Mouse (Mus musculus): ENCODE measurements around the gene Irf2bp2. TPM values are rescaled to one million over a fixed set of nuclear protein-coding genes. Genes with fewer than 3 reads are reported as not detected.
A peak's percentile ranks its signal among the peaks of the same experiment; 100 is the strongest.

The Irf2bp2 gene
- polyA plus RNA-seq, 1 experiment from 2014 or later, result 4.5 TPM

GRCm38 (mm10) chr8:126564551-126565154 is 29.1 kb downstream of the Irf2bp2 start:
- H3K4me1 ChIP-seq (replicated peaks; ENCODE audit: control insufficient read depth, insufficient read depth, low read length), result peaks cover 13% of the 10 kb centered on the region
- H3K9ac ChIP-seq (ENCODE audit: low read length), result no peak overlapping the region
- no peaks in the 10 kb centered on the region for H3K36me3 ChIP-seq (ENCODE audit: control insufficient read depth, insufficient read depth, low read length)
- no peak overlapping the region for H3K4me2 ChIP-seq (ENCODE audit: low read depth, low read length, severe bottlenecking)
- H3K9me3 ChIP-seq (ENCODE audit: control insufficient read depth, low read length), result no peaks in the 10 kb centered on the region
- no peak for DNase-seq (ENCODE audit: low spot score)
- H3K27ac ChIP-seq (ENCODE audit: low read depth, low read length), result no peak overlapping the region
- H3K4me3 ChIP-seq (ENCODE audit: low read depth, low read length), result no peak overlapping the region
- H3K27me3 ChIP-seq (ENCODE audit: control insufficient read depth, insufficient read depth, low read length), result no peaks in the 10 kb centered on the region
- no peak for ATAC-seq (replicated peaks; ENCODE audit: low FRiP score)
- 80% methylated on average over 9 of the region's 9 CpGs for WGBS

- no peak for ATAC-seq (replicated peaks; ENCODE audit: low FRiP score)
- Histone ChIP-seq H3K4me2 (ENCODE audit: low read depth, low read length, severe bottlenecking) (no peak overlapping the region), H3K4me1 (replicated peaks; ENCODE audit: control insufficient read depth, insufficient read depth, low read length) (peaks cover 4% of the 10 kb centered on the region), H3K27ac (ENCODE audit: low read depth, low read length) (no peak overlapping the region), H3K27me3 (ENCODE audit: control insufficient read depth, insufficient read depth, low read length) (no peaks in the 10 kb centered on the region), H3K4me3 (ENCODE audit: low read depth, low read length) (no peak overlapping the region), H3K36me3 (ENCODE audit: control insufficient read depth, insufficient read depth, low read length) (no peaks in the 10 kb centered on the region), H3K9ac (ENCODE audit: low read length) (no peak overlapping the region), H3K9me3 (ENCODE audit: control insufficient read depth, low read length) (no peaks in the 10 kb centered on the region)
- 92% methylated on average over 4 of the region's 4 CpGs for WGBS
- DNase-seq (ENCODE audit: low spot score), result no peak
These were observed 32.4 kb downstream of the Irf2bp2 start for GRCm38 (mm10) chr8:126561316-126561841.

GRCm38 (mm10) chr8:126558400-126558953 is 35.3 kb downstream of the Irf2bp2 start:
- no peak for ATAC-seq (replicated peaks; ENCODE audit: low FRiP score)
- WGBS, result 93% methylated on average over 13 of the region's 13 CpGs
- no peaks in the 10 kb centered on the region; the same call in 1 of the 2 replicates for H3K4me1 ChIP-seq (replicated peaks; ENCODE audit: control insufficient read depth, insufficient read depth, low read length)
- no peaks in the 10 kb centered on the region for H3K9me3 ChIP-seq (ENCODE audit: control insufficient read depth, low read length)
- H3K4me2 ChIP-seq (ENCODE audit: low read depth, low read length, severe bottlenecking), result no peak overlapping the region
- H3K36me3 ChIP-seq (ENCODE audit: control insufficient read depth, insufficient read depth, low read length), result no peaks in the 10 kb centered on the region
- H3K27me3 ChIP-seq (ENCODE audit: control insufficient read depth, insufficient read depth, low read length), result no peaks in the 10 kb centered on the region
- H3K9ac ChIP-seq (ENCODE audit: low read length), result no peak overlapping the region
- H3K27ac ChIP-seq (ENCODE audit: low read depth, low read length), result no peak overlapping the region
- no peak for DNase-seq (ENCODE audit: low spot score)
- no peak overlapping the region for H3K4me3 ChIP-seq (ENCODE audit: low read depth, low read length)

GRCm38 (mm10) chr8:126557403-126557802 is 36.4 kb downstream of the Irf2bp2 start:
- no peak for DNase-seq (ENCODE audit: low spot score)
- Histone ChIP-seq H3K4me3 (ENCODE audit: low read depth, low read length) (no peak overlapping the region), H3K27ac (ENCODE audit: low read depth, low read length) (no peak overlapping the region), H3K9me3 (ENCODE audit: control insufficient read depth, low read length) (no peaks in the 10 kb centered on the region), H3K4me1 (replicated peaks; ENCODE audit: control insufficient read depth, insufficient read depth, low read length) (no peaks in the 10 kb centered on the region; the same call in 1 of the 2 replicates), H3K4me2 (ENCODE audit: low read depth, low read length, severe bottlenecking) (no peak overlapping the region), H3K9ac (ENCODE audit: low read length) (no peak overlapping the region), H3K36me3 (ENCODE audit: control insufficient read depth, insufficient read depth, low read length) (no peaks in the 10 kb centered on the region), H3K27me3 (ENCODE audit: control insufficient read depth, insufficient read depth, low read length) (no peaks in the 10 kb centered on the region)
- ATAC-seq (replicated peaks; ENCODE audit: low FRiP score), result 0 out of 2 replicates have a peak, but pooled peaks have one; percentile 21
- 26% methylated on average over 9 of the region's 9 CpGs for WGBS

GRCm38 (mm10) chr8:126556691-126557090 is 37.1 kb downstream of the Irf2bp2 start:
- ATAC-seq (replicated peaks; ENCODE audit: low FRiP score) (no peak), DNase-seq (ENCODE audit: low spot score) (no peak)
- Histone ChIP-seq H3K36me3 (ENCODE audit: control insufficient read depth, insufficient read depth, low read length) (no peaks in the 10 kb centered on the region), H3K27me3 (ENCODE audit: control insufficient read depth, insufficient read depth, low read length) (no peaks in the 10 kb centered on the region), H3K27ac (ENCODE audit: low read depth, low read length) (no peak overlapping the region), H3K4me3 (ENCODE audit: low read depth, low read length) (no peak overlapping the region), H3K9me3 (ENCODE audit: control insufficient read depth, low read length) (no peaks in the 10 kb centered on the region), H3K9ac (ENCODE audit: low read length) (no peak overlapping the region), H3K4me1 (replicated peaks; ENCODE audit: control insufficient read depth, insufficient read depth, low read length) (no peaks in the 10 kb centered on the region; the same call in 1 of the 2 replicates), H3K4me2 (ENCODE audit: low read depth, low read length, severe bottlenecking) (no peak overlapping the region)
- 93% methylated on average over 5 of the region's 5 CpGs for WGBS

- Histone ChIP-seq H3K27me3 (ENCODE audit: control insufficient read depth, insufficient read depth, low read length) (no peaks in the 10 kb centered on the region), H3K4me1 (replicated peaks; ENCODE audit: control insufficient read depth, insufficient read depth, low read length) (no peaks in the 10 kb centered on the region; the same call in 1 of the 2 replicates), H3K36me3 (ENCODE audit: control insufficient read depth, insufficient read depth, low read length) (no peaks in the 10 kb centered on the region), H3K27ac (ENCODE audit: low read depth, low read length) (no peak overlapping the region), H3K9me3 (ENCODE audit: control insufficient read depth, low read length) (no peaks in the 10 kb centered on the region), H3K4me2 (ENCODE audit: low read depth, low read length, severe bottlenecking) (no peak overlapping the region), H3K4me3 (ENCODE audit: low read depth, low read length) (no peak overlapping the region), H3K9ac (ENCODE audit: low read length) (no peak overlapping the region)
- no peak for ATAC-seq (replicated peaks; ENCODE audit: low FRiP score)
- 91% methylated on average over 4 of the region's 4 CpGs for WGBS
- no peak for DNase-seq (ENCODE audit: low spot score)
These were observed 39.0 kb downstream of the Irf2bp2 start for GRCm38 (mm10) chr8:126554741-126555140.

GRCm38 (mm10) chr8:126551871-126552270 is 41.9 kb downstream of the Irf2bp2 start:
- Histone ChIP-seq H3K27ac (ENCODE audit: low read depth, low read length) (no peak overlapping the region), H3K4me1 (replicated peaks; ENCODE audit: control insufficient read depth, insufficient read depth, low read length) (no peaks in the 10 kb centered on the region), H3K27me3 (ENCODE audit: control insufficient read depth, insufficient read depth, low read length) (no peaks in the 10 kb centered on the region), H3K4me2 (ENCODE audit: low read depth, low read length, severe bottlenecking) (no peak overlapping the region), H3K9ac (ENCODE audit: low read length) (no peak overlapping the region), H3K4me3 (ENCODE audit: low read depth, low read length) (no peak overlapping the region), H3K36me3 (ENCODE audit: control insufficient read depth, insufficient read depth, low read length) (no peaks in the 10 kb centered on the region), H3K9me3 (ENCODE audit: control insufficient read depth, low read length) (no peaks in the 10 kb centered on the region)
- ATAC-seq (replicated peaks; ENCODE audit: low FRiP score) (no peak), DNase-seq (ENCODE audit: low spot score) (no peak)
- 92% methylated on average over 4 of the region's 4 CpGs for WGBS

- Histone ChIP-seq H3K4me3 (ENCODE audit: low read depth, low read length) (no peak overlapping the region), H3K9me3 (ENCODE audit: control insufficient read depth, low read length) (no peaks in the 10 kb centered on the region), H3K4me2 (ENCODE audit: low read depth, low read length, severe bottlenecking) (no peak overlapping the region), H3K27ac (ENCODE audit: low read depth, low read length) (no peak overlapping the region), H3K27me3 (ENCODE audit: control insufficient read depth, insufficient read depth, low read length) (no peaks in the 10 kb centered on the region), H3K4me1 (replicated peaks; ENCODE audit: control insufficient read depth, insufficient read depth, low read length) (0 out of 2 replicates have a peak, but pooled peaks cover 3% of the 10 kb centered on the region), H3K36me3 (ENCODE audit: control insufficient read depth, insufficient read depth, low read length) (no peaks in the 10 kb centered on the region), H3K9ac (ENCODE audit: low read length) (no peak overlapping the region)
- ATAC-seq (replicated peaks; ENCODE audit: low FRiP score) (no peak), DNase-seq (ENCODE audit: low spot score) (no peak)
- 85% methylated on average over 5 of the region's 5 CpGs for WGBS
These were observed 42.8 kb downstream of the Irf2bp2 start for GRCm38 (mm10) chr8:126550944-126551357.

- Histone ChIP-seq H3K9me3 (ENCODE audit: control insufficient read depth, low read length) (no peaks in the 10 kb centered on the region), H3K4me2 (ENCODE audit: low read depth, low read length, severe bottlenecking) (no peak overlapping the region), H3K4me1 (replicated peaks; ENCODE audit: control insufficient read depth, insufficient read depth, low read length) (0 out of 2 replicates have a peak, but pooled peaks cover 3% of the 10 kb centered on the region), H3K27ac (ENCODE audit: low read depth, low read length) (no peak overlapping the region), H3K9ac (ENCODE audit: low read length) (no peak overlapping the region), H3K27me3 (ENCODE audit: control insufficient read depth, insufficient read depth, low read length) (no peaks in the 10 kb centered on the region), H3K4me3 (ENCODE audit: low read depth, low read length) (no peak overlapping the region), H3K36me3 (ENCODE audit: control insufficient read depth, insufficient read depth, low read length) (no peaks in the 10 kb centered on the region)
- DNase-seq (ENCODE audit: low spot score), result no peak
- no peak for ATAC-seq (replicated peaks; ENCODE audit: low FRiP score)
- WGBS, result 69% methylated on average over 3 of the region's 3 CpGs
These were observed 45.9 kb downstream of the Irf2bp2 start for GRCm38 (mm10) chr8:126547841-126548240.
